8 mouse cellular contexts compared by ENCODE assay signal in genomic region chr14:75863549-75864409, GRCm38 (mm10). TPM values are rescaled to one million over a fixed set of nuclear protein-coding genes. Genes with fewer than 3 reads are reported as not detected.
DNase-seq lines count a peak whose midpoint lies in the region; ATAC-seq and TF ChIP-seq lines count a peak whose summit lies in the region.

No protein-coding gene starts in this region.

- TF ChIP-seq CTCF in midbrain, postnatal 0 days (IDR thresholded peaks at IDR 0.05): no peak

- no peaks in the 10 kb centered on the region for H3K36me3 ChIP-seq in hindbrain, embryonic 12.5 days
- no peaks in the 10 kb centered on the region for H3K36me3 ChIP-seq in midbrain, postnatal 0 days (ENCODE audit: insufficient read depth, low read length)

- DNase-seq in layer of hippocampus, adult 9-11 months: peak; percentile 48
- no peak for DNase-seq in layer of hippocampus, postnatal 14 days (ENCODE audit: low spot score in 2 of 2)
- DNase-seq in forelimb bud, embryonic 11.5 days (ENCODE audit: low read depth, low spot score): peak; percentile 66
- peak; percentile 37 for DNase-seq in liver
- peak; percentile 60 for DNase-seq in midbrain, postnatal 0 days (ENCODE audit: low spot score)
- DNase-seq in T-cell, adult 2 months (ENCODE audit: low spot score): no peak
- DNase-seq in spleen, postnatal 4 days (ENCODE audit: low spot score in 2 of 2): no peak

- H3K4me3 ChIP-seq in hindbrain, embryonic 12.5 days: no peak overlapping the region
- H3K4me3 ChIP-seq in midbrain, postnatal 0 days (ENCODE audit: low read depth, low read length): no peak overlapping the region

- H3K27ac ChIP-seq in hindbrain, embryonic 12.5 days: peak overlapping the region; percentile 55
- no peak overlapping the region for H3K27ac ChIP-seq in midbrain, postnatal 0 days (ENCODE audit: low read depth, low read length)

- 12% methylated on average over 7 of the region's 7 CpGs for WGBS in hindbrain, embryonic 12.5 days
- WGBS in midbrain, postnatal 0 days: 12% methylated on average over 7 of the region's 7 CpGs

- H3K9me3 ChIP-seq in hindbrain, embryonic 12.5 days (replicated peaks): no peaks in the 10 kb centered on the region; the same call in 1 of the 2 replicates
- no peaks in the 10 kb centered on the region for H3K9me3 ChIP-seq in midbrain, postnatal 0 days (ENCODE audit: low read length)

- H3K9ac ChIP-seq in hindbrain, embryonic 12.5 days: no peak overlapping the region
- no peak overlapping the region for H3K9ac ChIP-seq in midbrain, postnatal 0 days (replicated peaks; ENCODE audit: low read length, poor library complexity, severe bottlenecking)

- H3K4me1 ChIP-seq in hindbrain, embryonic 12.5 days: peaks cover 9% of the 10 kb centered on the region
- no peaks in the 10 kb centered on the region for H3K4me1 ChIP-seq in midbrain, postnatal 0 days (ENCODE audit: insufficient read depth, low read length)

- H3K4me2 ChIP-seq in hindbrain, embryonic 12.5 days (replicated peaks): no peak overlapping the region; the same call in 1 of the 2 replicates
- no peak overlapping the region for H3K4me2 ChIP-seq in midbrain, postnatal 0 days (ENCODE audit: low read depth, low read length, poor library complexity, severe bottlenecking)

- peak; percentile 88 for ATAC-seq in hindbrain, embryonic 12.5 days (ENCODE audit: low FRiP score)
- ATAC-seq in midbrain, postnatal 0 days (ENCODE audit: low FRiP score): peak; percentile 60; the same call in 1 of the 2 replicates

- H3K27me3 ChIP-seq in hindbrain, embryonic 12.5 days: no peaks in the 10 kb centered on the region
- no peaks in the 10 kb centered on the region for H3K27me3 ChIP-seq in midbrain, postnatal 0 days (ENCODE audit: insufficient read depth, low read length)

RNA-seq across cellular contexts. Expression of gene Tpt1, which starts 18.9 kb away (rescaled TPM):
- total RNA-seq in layer of hippocampus, postnatal 14 days (2021): 1,000 to 10,000 TPM; 1,171 to 1,217 TPM
- 873 and 904 TPM in 2 replicates for polyA plus RNA-seq in hindbrain, embryonic 12.5 days (2016; fragmentation: Nextera tagmentation; extraction: Ambion mirVana)
- total RNA-seq in midbrain, postnatal 0 days (2014; rRNA removed): 555 and 595 TPM in 2 replicates
- polyA plus RNA-seq in midbrain, postnatal 0 days (2015; fragmentation: Nextera tagmentation; extraction: Ambion mirVana): 612 and 651 TPM in 2 replicates

Comparison
In these comparisons a context has a peak if more than half of its experiments do, and no peak if none do; other contexts are left out.
1. DNase-seq: peak in layer of hippocampus, adult 9-11 months (single experiment), forelimb bud, embryonic 11.5 days (single experiment), liver (single experiment) and midbrain, postnatal 0 days (single experiment); none in layer of hippocampus, postnatal 14 days (0 of 2), T-cell, adult 2 months (single experiment) and spleen, postnatal 4 days (0 of 2).